Mouse (Mus musculus): ENCODE results near the gene Msantd3.

Msantd3 gene

DNA sequence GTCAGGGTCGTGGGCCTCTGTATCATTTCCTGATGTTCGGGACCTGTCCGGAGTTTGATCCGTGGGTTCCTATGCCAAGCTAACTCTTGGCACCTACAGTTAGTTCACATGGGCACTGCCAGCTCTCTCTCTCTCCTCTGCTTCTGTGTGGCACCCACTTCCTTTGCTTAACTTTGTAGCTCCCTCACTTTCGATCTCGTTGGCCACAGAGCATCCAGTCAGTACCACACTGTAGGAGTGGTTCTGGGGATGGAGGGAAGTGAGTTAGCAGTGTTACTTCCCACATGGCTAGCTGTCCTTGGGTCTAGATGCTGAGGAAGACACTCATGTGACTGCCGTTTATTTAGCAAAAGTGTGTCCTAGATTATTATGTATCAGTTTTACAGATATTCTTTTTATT, 14.4 kb downstream of the Msantd3 start:
- DNase-seq (ENCODE audit: low spot score): no peak

DNA sequence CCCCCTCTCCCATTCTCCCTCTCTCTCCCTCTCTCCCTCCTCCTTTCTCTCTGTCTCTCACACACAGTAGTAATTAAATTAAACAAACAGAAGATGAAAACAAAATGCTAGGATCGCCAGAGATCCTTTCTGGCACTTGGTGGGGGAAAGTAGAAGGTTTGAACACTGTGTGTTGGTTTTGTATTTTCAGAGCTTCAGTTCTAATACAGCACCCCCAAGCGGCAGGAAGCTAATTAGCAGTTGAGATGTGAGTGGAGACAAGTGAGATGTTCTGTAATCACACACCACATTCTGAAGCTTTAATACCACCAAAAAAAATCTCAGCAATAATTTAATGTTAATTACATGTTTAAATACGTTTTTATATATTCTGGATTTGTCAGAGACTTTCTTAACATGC, 16.0 kb downstream of the Msantd3 start:
- DNase-seq (ENCODE audit: low spot score): no peak

GRCm38 (mm10) chr4:48559652-48560051, 19.9 kb downstream of the Msantd3 start:
- DNase-seq (ENCODE audit: low spot score): no peak

DNA sequence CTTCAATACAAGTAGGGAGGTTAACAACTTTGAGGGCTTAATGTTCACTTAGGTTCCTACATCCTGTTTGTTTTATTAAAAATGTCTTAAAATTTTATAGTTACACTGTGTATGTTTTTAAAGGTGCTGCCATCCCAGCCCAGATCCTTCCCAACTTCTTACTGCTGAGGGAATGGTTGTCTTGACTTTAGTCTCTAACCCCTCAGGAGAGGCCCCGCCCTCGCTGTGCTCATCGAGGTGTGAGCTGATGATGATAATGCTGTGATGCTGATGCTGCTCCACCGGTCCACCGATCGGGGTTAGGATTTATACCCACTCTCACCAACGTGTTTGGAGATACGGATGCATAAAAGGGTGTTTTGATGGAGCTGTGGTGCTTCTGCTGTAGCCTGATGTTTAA, 22.1 kb downstream of the Msantd3 start:
- no peak for DNase-seq (ENCODE audit: low spot score)

GRCm38 (mm10) chr4:48564962-48565361, 25.2 kb downstream of the Msantd3 start:
- no peak for DNase-seq (ENCODE audit: low spot score)

DNA sequence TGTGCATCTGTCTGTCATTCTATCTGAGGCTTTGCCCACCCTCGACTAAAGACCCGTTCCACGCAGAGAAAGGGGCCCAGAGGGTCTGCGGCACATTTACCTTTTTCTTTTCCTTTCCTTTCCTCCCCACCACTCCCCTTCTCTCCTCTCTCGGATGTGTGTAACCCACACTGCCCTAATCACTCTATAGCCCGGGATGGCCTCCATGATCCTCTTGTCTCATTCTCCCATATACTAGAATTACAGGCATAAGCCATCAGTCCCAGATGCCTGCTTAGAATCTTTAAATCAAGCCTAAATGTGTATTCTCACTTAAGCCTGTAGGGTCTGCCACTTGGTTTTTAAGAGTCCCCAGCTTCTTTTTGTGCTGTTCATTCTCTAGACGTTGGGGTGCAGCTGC, 36.6 kb downstream of the Msantd3 start:
- DNase-seq (ENCODE audit: low spot score): no peak

- no peak for DNase-seq (ENCODE audit: low spot score)
Measured at GRCm38 (mm10) chr4:48577831-48578230, 38.1 kb downstream of the Msantd3 start.

DNA sequence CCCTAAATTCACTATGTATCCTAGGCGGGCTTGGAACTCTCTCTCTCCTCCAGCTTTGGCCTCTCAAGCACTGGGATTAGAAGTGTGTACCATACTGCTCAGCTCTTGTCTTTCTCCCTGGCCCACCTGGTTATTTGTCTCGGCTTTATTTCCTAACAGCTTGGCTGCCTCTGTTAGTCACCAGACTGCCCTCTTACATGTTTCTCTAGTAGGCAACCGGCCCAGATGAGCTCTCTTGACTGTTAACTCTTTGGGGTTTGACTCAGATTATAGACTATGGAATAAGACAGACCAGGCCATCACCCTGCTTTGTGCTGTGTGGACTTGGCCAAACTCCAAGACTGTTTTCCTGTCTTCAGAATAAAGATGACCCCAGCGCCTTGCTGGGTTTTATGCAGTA, 38.7 kb downstream of the Msantd3 start:
- no peak for DNase-seq (ENCODE audit: low spot score)

GRCm38 (mm10) chr4:48579475-48580110, 39.9 kb downstream of the Msantd3 start:
- no peak for DNase-seq (ENCODE audit: low spot score)

DNA sequence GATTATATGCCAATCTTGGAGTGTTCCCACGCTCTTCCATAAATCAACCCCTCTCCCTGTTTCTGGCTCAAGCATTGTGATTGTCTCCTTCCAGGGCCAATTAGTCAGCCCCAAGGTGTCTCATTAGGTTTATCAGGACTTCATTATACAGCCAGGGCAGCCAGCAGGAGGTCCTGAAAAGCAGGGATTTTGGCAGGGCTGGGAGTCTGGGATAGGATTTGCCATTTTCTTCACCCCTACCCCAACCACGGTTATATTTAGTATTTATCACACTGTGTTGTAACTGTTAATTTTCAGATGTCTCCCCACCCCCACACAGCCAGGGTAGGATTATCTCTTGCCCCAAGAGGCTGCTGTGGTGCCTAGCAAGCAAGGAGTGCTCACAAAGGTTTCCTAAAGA, 41.5 kb downstream of the Msantd3 start:
- no peak for DNase-seq (ENCODE audit: low spot score)

- DNase-seq (ENCODE audit: low spot score): no peak
Measured at GRCm38 (mm10) chr4:48581993-48582392, 42.3 kb downstream of the Msantd3 start.

GRCm38 (mm10) chr4:48582941-48583340, 43.2 kb downstream of the Msantd3 start:
- DNase-seq (ENCODE audit: low spot score): no peak

- DNase-seq (ENCODE audit: low spot score): peak; percentile 27
Measured at GRCm38 (mm10) chr4:48584421-48585240, 44.9 kb downstream of the Msantd3 start, which contains the start of gene Tmeff1. Tmeff1 (plus strand) TSS chr4:48585174.

- DNase-seq (ENCODE audit: low spot score): peak; percentile 36
Measured at GRCm38 (mm10) chr4:48585241-48586098, 45.7 kb downstream of the Msantd3 start.

DNA sequence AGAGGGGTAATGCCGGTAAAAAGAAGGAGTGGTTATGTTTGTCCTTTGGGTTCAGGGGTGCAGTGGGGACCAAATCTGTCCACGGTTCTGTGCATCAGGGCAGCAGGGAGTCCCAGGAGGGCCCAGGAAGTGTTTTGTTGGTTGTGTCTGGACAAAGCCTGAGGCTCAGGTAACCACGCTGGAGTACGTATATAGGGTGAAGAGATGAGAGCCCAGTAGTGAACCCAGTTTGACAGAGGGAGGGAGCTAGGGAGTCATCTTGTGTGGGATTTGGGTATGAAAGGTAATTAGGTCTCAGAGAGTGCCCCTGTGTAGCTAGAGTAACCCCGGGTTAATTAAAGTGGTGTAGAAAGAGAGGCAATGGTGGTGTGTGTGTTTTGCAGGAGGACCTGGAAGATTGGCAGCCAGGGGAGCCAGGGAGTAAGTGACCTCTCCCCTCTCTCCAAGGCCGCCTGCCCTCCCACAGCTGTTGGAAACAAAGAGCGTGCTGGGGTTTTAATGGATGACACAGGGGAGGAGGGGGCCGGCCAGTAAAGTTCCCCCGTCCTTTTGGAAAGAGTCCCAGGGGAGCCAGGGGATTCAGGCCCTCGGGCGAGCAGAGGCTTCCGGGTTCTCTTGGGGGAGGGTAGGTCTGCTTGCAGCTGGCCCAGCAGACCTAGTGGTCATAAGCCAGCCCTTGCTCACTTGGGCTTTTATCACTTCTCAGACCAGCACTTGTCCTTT, 46.5 kb downstream of the Msantd3 start:
- peak; percentile 15 for DNase-seq (ENCODE audit: low spot score)

GRCm38 (mm10) chr4:48587526-48587925, 47.8 kb downstream of the Msantd3 start:
- no peak for DNase-seq (ENCODE audit: low spot score)

DNA sequence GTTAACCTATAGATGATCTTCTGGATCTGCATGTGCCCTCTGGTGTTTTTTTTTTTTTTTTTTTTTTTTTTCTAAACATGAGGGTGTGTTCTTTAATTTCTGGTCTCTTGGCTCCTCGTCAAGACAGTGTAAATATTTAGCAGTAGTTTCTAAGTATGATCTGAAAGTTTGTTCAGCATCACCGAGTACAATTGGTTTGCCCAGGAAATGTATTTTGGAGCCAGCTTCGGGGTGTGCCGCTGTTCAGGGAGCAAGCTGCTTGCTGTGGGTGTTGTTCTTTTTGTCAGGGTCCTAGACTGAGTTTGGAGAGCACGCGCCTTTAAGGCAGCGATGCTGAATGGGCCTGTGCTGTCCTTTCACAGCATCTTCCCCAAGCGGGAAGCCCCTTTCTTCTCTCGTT, 48.8 kb downstream of the Msantd3 start:
- DNase-seq (ENCODE audit: low spot score): no peak

GRCm38 (mm10) chr4:48590862-48591261, 51.1 kb downstream of the Msantd3 start:
- no peak for DNase-seq (ENCODE audit: low spot score)

DNA sequence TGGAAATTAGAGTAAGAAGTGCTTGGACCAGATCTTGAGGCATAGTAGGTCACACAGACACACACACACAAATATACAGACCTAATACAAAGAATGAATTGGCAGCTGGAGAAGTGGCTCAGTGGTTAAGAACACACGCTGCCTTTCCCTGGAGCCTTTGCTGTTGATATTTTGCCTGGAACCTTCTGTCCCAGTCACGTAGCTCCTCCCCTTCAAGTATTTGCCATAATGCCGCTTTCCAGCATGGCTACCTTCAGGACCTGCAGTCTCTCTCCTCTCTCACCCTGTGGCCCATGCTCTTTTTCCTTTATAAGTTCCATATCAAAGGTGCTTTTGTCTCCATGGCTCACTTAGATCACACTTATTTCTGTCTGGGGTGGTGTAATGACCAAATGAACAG, 51.7 kb downstream of the Msantd3 start:
- DNase-seq (ENCODE audit: low spot score): no peak

DNA sequence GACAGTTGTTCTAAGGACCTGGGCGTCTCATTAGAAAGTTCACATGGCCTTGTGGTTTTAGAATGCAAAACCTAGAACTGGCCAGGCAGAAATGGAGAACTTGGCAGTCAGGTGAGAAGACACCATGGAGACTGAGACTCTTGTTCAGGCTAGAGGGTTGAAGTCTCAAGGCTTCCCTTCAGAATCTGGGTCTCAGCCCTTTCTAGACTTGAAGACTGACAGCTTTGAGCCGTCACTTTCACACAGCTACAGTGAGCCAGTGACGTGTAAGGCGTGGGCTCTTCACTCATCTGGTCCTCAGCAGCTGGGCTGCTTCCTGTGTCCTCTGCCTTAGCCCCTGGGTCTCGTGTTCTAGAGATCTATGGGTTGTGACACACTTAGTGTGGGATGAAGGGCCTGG, 52.6 kb downstream of the Msantd3 start:
- no peak for DNase-seq (ENCODE audit: low spot score)

DNA sequence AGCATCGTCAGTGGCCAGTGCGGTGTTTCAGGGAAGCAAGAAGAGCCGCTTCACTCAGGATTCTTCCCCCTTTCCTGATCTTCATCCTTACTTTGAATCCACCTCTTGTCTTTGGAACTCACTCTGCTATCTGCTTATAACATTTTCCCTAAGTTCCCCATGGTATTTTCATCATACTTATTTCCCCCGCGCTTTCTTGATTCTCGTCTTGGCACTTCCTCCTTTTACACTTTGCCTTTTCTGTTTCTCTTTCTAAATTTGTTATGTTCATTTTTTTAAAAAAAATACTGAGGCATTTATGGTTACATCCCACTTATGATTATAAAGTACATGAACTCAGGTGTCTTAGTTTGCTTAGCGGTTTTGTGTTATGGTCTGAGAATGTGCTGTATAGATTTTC, 53.1 kb downstream of the Msantd3 start:
- no peak for DNase-seq (ENCODE audit: low spot score)

GRCm38 (mm10) chr4:48596111-48596510, 56.4 kb downstream of the Msantd3 start:
- DNase-seq (ENCODE audit: low spot score): no peak

Measured in ovary, postnatal 10 days (tissue).